ENCODE assay signal across 17 mouse cellular contexts in genomic region chr3:121492026-121492425, GRCm38 (mm10). TPM values are rescaled to one million over a fixed set of nuclear protein-coding genes. Genes with fewer than 3 reads are reported as not detected.
"Had no signal": no experiment of that assay in that cellular context is flagged by ENCODE, and none has a peak within 500 bp of the region (broad histone marks: within the 10 kb centered on the region; RNA-seq: fewer than 3 reads in every experiment).

No protein-coding gene starts in this region.

- H3K4me2 ChIP-seq: lung, embryonic 14.5 days; midbrain, embryonic 11.5 days; midbrain, embryonic 13.5 days; midbrain, embryonic 15.5 days; neural tube, embryonic 12.5 days; stomach, embryonic 15.5 days had no signal

- H3K36me3 ChIP-seq: midbrain, embryonic 13.5 days; midbrain, embryonic 15.5 days; neural tube, embryonic 12.5 days; stomach, embryonic 15.5 days had no signal

- H3K4me3 ChIP-seq: midbrain, embryonic 13.5 days; midbrain, embryonic 15.5 days; neural tube, embryonic 12.5 days; stomach, embryonic 15.5 days had no signal

- H3K27ac ChIP-seq: midbrain, embryonic 13.5 days; midbrain, embryonic 15.5 days; neural tube, embryonic 12.5 days; stomach, embryonic 15.5 days; stomach, postnatal 0 days had no signal

- ATAC-seq: midbrain, embryonic 13.5 days; midbrain, embryonic 15.5 days had no signal

- DNase-seq: lung, adult 18-20 months; lung, embryonic 14.5 days; lung, postnatal 10 days; lung, postnatal 4 days; right cerebral cortex, postnatal 14 days; thymus, adult 2 months; thymus, postnatal 25 days; thymus, postnatal 4 days had no signal

- H3K27me3 ChIP-seq: midbrain, embryonic 13.5 days; midbrain, embryonic 15.5 days; neural tube, embryonic 12.5 days; stomach, embryonic 15.5 days had no signal

- H3K9ac ChIP-seq: lung, embryonic 14.5 days; midbrain, embryonic 13.5 days; midbrain, embryonic 15.5 days; neural tube, embryonic 12.5 days; stomach, embryonic 15.5 days had no signal

- H3K9me3 ChIP-seq: midbrain, embryonic 13.5 days; midbrain, embryonic 15.5 days; neural tube, embryonic 12.5 days; stomach, embryonic 15.5 days had no signal

RNA-seq across cellular contexts. Expression of gene Slc44a3, which starts 40.2 kb away (rescaled TPM):
- total RNA-seq: megakaryocyte, adult 5-6 weeks; monocyte, adult 5-6 weeks; neutrophil, adult 5-6 weeks had no signal
